Mouse (Mus musculus): Measurements from ENCODE around the gene Tmx2.

Tmx2 gene

DNA sequence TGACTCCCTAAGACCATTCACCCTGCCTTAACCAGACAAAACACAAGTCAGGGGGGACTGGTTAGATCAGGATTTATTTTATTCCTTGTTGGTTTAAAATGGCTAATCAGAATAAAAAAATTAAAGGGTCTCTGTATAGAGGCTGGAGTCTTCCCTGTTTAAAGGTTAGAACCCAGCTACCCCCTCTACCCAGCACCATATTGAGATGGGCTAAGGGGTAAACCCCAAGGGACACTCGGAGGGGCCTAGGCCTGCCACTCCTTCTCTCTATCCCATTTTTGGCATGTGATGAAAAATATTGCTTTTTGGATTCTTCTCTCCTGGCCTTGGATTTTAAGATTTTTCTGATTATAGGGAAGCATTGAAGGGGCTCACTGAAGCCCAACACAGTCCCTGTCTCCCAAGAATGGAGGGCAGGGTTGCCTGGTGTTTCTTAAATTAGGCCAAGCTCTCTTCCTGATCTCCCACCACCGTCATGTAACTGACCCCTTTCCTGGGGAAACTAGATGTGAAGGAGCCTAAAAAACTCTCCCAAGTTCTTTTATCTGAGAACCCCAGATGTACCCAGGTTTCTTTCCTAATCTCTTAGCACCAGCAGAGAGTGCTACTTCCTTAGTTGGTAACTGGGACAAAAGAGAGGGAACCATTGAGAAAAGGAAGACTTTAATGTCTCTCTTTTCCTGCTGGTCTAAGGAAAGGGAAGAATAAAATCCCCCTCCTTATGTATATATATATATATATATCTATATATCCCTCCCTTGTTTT lies 9.3 kb upstream of the Tmx2 start:
- DNase-seq (ENCODE audit: low read depth), result no peak

DNA sequence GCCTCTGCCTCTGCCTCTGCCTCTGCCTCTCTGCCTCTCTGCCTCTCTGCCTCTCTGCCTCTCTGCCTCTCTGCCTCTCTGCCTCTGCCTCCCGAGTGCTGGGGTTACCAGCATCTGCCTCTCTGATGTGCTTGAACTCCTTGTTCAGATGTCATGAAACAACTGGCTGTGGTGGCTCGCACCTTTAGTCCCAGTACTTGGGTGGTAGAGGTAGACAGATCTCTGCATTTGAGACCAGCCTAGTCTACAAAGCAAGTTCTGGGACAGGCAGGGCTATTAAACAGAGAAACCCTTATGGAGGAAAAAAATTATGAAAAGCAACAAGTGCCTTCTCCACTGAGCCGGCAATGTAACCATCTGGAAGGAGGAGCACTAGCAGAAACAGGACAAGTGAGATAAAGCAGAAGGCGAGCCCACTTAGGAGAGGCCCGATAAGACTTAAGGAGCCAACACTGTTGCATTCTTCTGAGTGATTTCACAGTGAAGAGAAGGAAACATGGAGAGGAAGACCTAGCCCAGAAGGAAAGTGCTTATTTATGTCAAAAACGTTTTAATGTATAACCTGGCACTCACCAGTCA lies 3.8 kb upstream of the Tmx2 start:
- DNase-seq (ENCODE audit: low read depth), result no peak

DNA sequence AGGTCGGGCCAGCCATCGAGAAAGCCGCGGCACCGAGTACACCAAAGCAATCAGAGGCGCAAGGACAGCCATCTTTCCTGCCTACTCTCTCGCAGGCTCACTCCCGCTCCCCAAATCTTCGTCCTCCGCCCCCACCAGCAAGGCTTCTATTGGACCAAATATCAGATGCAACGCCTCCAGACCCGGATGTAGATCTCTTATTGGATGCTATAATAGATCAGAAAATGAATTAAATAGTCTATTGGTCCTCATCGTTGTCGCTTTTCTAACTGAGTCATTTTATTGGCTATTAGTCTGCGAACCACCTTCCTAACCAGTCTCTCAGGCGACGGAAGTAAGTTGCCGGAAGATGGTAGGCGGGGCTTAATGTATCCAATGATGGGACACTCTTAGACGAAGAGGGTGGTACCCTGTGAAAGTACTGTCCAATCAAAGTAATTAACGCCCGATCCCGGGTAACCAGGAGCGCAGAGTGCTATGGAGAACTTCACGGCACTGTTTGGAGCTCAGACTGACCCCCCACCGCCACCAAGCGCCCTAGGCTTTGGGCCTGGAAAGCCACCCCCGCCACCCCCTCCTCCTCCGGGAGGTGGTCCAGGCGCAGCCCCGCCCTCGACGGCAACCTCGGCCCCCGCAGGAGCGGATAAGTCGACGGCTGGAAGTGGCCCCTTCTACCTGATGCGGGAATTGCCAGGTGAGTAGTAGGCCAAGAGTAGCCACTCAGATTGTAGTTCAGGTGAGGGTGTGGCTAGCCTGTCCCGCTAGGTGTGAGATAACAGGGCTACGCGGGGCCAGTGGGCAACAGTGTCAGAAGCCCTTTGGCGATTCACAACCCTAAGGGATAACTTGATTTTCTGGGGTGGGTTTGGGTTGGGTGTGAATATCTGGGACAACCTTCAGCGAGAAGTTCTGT lies 716 bp downstream of the Tmx2 start, which contains the start of the genes Gm28635 and Med19:
Gene Gm28635 (minus strand): TSS at position 74 of the 913 bp plus-strand sequence.
Gene Med19 (plus strand): TSS at position 435 of the 913 bp plus-strand sequence.
- DNase-seq (ENCODE audit: low read depth), result peak; percentile 100

DNA sequence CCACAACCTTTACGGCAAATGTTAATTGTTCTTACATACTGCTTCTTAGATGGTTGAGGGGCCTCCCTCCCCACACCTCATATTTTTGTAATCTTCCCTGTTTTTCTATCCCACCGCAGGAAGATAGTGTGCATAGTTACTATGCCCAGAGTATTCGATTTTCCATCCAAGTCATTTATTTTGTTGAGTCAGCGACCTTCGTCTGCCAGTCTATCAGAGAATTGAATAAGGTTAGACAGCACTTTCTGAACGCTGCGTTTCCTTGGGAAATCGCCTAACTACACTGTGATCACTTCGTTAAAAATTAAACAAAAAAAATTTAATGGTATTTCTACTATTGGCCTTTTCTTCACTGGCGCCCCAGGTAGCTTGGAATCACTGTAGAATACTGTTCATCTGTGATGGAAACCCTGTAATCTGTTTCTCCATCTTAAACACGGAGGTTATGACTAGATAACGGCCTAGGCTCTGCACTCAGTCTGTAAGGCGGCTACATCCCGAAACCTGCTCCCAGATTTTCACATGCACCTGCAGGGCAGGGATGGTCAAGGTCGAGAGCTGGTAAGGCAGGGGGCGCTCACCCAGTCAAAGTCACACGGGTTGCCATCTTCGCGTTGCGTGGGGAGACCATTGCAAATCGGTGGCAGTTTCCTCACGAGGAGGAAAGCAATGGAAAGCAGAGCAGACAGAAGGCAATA lies 1.5 kb downstream of the Tmx2 start:
- peak; percentile 49 for DNase-seq (ENCODE audit: low read depth)

DNA sequence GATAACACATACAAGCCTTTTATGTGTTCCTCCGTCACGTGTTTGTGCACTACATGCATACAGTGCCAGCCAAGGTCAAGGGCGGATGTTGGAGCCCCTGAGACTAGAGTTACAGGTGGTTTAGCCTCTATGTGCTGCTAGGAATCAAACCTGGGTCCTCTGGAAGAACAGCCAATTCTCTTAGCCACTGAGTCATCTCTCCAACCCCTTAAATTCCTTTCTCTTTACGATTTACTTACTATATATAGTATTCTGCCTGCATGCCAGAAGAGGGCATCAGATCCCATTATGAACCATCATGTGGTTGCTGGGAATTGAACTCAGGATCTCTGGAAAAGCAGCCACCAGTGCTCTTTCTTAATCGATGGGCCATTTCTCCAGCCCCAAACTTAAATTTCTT lies 7.4 kb downstream of the Tmx2 start:
- DNase-seq (ENCODE audit: low read depth), result peak; percentile 48

DNA sequence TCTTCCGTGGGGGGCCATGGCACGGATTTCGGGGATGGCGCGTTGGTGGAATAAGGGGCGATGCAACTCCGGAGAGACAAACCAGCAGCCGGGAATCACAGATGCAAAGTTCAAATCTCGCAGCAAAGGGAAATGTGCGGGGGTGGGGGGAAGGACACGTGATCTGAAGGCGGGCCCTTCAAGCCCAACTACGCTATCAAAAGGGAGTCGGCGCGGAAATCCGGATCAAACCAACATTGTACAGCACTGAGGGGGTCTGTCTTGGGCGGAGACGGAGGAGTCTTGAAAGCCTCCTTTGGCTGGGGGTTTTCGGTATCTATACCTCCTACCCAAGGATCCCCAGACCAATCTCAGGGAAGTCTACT lies 8.4 kb downstream of the Tmx2 start, which contains the start of gene Selenoh:
Gene Selenoh (minus strand): TSS at position 202 of the 365 bp plus-strand sequence.
- peak; percentile 96 for DNase-seq (ENCODE audit: low read depth)

DNA sequence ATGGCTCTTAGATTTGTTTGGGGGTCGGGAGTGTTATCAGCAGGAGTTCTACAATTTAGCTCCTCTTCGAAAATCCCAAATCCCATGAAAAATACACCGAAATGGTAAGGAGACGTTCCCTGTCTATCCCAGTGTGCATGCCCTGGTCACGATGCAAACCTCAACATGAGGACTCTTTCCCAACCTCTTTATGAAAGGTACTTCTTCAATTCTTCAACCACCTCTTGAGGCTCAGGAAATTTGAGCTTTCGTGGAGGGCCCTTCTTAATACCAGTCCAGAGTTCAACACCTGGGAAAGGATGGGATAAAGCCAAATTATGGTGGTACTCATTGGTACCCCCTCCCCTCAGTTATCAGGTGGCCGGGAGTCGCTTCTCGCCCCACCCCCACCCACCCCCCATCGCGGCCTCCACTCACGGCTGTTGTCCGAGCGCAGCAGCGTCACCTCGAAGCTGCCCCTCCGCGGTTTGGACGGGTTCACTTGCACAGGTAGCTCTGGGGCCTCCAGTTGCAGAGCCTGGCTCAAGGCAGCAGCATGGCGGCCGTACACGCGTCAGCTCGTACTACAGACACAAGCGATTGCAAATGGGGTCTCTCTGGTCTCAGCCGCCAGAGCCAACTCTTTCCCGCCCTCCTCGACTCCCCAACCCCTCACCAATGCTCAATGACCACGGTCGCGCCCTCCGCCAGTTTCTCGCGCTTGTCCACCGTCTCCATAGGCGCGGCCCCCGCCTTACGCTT lies 8.9 kb downstream of the Tmx2 start:
- DNase-seq (ENCODE audit: low read depth), result peak; percentile 62

DNA sequence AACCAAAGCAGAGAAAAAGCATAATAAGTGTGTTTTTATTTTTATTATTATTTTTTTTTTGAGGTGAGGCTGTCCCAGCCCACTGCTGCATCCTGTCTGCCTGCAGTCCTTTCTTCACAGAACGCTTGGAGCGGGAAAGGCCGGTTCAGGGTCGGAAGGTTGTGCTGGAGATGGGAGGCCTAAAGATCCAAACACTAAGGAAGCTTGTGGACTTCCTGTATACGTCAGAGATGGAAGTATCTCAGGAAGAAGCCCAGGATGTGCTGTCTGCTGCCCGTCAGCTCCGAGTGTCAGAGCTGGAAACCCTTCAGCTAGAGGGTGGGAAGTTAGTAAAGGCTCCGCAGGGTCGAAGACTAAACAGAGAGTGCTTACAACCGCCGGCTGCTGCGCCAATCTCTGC lies 12.9 kb downstream of the Tmx2 start:
- no peak for DNase-seq (ENCODE audit: low read depth)

DNA sequence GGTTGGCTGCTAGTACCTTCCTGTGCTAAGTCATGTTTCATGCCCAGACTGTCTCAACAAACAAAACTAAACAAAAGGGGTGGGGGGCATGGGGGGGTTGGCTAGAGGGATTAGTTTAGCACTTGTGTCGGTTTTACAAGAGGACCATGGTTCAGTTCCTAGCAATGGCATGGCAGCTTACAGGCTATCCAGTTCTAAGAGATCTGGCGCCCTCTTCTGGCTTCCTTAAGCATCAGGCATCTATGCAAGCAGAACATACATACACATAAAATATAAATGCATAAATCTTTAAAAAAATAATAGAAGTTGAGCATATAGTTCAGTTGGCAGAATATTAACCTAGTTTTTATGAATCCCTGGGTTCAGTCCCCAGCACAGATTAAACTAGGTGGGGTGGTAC lies 16.1 kb downstream of the Tmx2 start:
- DNase-seq (ENCODE audit: low read depth), result peak; percentile 92

DNA sequence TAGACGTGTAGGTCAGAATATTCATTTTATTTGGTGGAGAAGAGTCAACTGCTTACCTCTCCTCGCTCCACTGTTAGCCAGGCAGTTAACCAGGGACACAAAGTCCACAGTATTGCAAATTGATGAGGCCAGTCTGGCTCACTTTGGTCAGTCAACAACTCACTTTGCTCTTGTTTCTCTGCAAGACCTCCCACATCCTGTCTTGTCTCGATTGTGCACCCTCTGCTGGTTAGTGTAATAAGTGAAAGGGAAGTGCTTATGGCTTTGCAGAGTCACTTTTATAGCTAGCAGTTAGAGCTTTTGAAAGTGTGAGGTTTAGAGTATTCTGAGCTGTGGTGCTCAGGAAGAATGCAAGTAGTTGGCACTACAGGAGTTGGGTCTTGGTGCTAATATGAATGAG lies 18.7 kb downstream of the Tmx2 start:
- DNase-seq (ENCODE audit: low read depth), result peak; percentile 93

DNA sequence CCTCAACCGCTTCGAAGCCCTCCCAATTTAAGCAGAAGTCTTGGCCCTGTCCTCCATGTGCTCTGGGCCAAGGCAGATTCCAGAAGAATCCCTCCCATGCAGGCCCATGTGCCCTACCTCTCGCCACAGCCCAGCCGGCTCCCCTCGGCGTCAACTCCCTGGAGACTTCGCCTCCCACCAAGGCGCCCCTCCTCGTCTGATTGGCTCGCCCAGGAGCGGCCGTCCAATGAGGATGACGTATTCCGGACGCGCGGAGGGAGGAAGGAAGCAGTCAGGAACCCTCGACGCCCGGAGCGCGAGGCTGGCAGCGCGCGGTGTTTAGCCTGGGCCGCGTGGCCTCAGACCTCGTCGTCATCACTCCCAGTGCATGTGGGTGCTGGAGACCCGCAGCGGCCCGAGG lies 20.1 kb downstream of the Tmx2 start, which contains the start of gene Btbd18:
Gene Btbd18 (plus strand): TSS at position 274 of the 400 bp plus-strand sequence.
- no peak for DNase-seq (ENCODE audit: low read depth)

DNA sequence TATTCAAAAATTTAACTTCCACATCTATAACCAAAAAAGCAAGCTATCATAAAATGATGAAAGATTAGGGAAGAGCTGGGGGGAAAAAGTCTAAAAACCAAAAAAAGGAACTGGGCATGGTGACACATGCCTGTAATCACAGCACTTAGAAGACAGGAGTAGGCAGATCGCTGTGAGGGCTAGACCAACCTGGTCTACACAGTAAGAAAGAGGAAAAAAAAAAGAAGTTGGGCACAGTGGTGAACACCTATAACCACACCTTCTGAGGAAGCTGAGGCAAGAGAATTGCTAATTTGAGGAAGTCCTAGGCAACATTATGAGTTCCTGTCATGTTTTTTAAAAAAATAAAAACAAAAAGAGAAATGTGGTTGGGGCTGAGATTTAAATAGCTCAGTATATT lies 23.1 kb downstream of the Tmx2 start:
- DNase-seq (ENCODE audit: low read depth), result peak; percentile 57

DNA sequence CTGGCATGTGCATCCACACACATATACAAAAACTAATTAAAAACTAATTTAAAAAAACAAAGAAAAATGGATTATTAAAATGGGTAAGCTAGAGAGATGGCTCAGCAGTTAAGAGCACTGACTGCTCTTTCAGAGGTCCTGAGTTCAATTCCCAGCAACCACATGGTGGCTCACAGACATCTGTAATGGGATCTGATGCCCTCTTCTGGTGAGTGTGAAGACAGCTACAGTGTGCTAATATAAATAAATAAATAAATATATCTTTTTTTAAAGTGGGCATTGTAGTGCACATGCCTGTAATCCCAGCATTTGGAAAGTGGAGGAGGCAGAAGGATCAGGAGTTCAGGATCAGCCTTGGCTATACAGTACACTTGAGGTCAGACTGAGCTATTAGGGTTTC lies 25.6 kb downstream of the Tmx2 start:
- no peak for DNase-seq (ENCODE audit: low read depth)

DNA sequence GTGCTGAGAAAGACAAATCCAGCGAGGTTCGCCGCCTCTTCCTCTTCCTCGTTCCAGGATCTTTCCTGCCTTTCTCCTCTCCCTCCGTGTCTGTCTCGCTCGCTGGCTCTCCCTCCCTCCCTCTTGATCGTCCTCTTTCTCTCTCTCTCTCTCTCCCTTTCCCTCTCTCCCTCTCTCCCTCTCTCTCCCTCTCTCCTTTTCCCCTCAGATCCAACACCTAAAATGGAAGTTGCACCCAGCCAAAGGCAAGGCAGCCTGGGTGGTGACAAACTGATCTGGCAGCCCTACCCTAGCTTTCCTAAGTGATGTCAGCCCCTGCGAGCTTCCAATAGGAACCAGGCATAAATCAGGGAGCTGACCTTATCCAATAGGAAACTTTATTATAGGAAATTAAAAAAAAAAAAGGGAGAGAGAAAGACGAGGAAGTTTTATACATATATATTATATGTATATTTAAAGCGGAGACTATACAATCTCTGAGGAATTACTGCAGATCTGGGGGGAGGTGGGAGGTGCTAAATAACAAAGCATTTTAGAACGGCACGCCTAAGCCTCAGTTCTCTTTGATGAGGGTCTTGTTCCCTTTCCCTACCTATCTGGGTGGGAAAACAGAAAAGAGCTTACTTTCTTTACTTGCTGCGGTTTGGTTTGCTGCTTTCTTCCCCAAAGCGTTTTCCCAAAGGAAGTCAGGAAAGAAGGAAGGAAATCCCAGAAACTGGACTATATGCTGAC lies 28.3 kb downstream of the Tmx2 start, which contains the start of gene Ctnnd1:
Gene Ctnnd1 (minus strand): TSS at position 302 of the 732 bp plus-strand sequence.
- peak; percentile 94 for DNase-seq (ENCODE audit: low read depth)

DNA sequence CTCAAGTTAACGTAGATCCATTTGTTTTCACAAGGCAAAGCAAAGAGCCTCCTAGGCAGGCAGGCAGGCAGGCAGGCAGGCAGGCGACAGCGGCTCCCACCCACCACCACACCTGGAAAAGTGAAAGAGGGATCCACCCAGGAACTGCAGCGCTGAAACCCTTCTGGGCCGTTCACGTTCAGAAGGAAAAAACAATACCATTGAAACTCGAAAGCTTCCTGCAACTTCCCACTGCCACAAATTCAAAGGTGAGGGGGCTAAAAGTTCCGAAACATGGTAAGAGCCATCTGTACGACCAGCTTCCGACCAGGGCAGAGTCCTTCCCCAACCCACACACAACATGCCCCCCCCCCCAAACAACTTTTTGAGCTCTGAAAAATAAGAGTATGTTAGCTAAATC lies 29.3 kb downstream of the Tmx2 start:
- peak; percentile 42 for DNase-seq (ENCODE audit: low read depth)

DNA sequence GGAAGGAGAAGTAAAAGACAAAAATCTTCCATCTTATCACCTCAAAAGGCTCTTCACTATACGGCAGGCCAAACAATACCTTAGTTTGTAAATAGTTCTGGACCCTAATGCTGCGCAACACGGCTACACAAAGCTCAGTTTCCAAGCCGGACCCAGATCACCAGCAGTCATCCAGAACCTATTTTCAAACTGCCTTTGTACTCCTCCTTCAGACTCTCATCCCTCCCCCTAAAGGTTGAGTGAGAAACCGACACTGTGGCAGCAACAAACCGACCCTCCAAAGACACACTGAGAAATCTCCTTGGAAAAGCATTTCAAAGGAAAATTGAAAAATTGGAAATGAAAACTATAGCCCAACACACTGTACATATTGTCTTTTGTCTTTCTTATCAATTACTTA lies 30.6 kb downstream of the Tmx2 start:
- DNase-seq (ENCODE audit: low read depth), result no peak

DNA sequence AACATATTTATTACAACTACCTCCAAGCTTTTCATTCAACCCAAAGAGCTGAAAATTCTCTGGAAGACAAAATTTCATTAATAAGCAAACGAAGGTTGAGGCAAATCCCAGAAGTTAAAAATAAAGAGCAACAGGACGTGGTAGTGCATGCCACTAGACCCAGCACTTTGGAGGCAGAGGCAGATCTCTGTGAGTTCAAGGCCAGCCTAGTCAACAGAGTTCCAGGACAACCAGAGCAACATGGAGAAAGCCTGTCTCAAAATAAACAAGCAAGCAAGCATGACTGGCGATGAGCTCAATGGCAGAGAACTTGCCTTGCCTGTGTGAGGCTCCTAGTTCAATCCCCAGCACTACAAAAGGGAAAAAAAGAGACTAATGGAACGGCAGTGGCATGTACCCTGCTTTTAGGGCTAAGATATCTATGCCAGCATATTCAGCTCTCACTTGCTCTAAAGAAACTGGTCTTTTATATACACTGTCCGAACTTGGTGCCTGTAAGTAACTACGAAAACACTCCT lies 31.8 kb downstream of the Tmx2 start:
- DNase-seq (ENCODE audit: low read depth), result no peak

DNA sequence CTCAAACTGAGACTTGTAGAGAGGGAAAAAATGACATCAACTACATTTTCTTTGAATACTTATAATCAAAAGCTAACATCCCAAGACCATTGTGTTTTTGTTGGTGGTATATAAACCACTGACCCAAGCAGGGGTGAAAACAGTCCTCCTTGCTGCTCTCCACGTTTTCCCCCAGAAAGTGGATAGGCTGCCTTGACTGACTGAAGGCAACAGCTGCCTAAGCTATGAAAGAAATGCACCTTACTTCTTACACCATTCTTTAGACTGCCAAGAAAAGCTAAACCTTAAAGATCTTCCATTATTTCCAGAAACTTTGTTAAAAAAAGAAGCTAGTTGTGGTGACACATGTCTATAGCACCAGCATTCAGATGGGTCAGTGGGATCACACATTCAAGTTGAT lies 32.8 kb downstream of the Tmx2 start:
- no peak for DNase-seq (ENCODE audit: low read depth)

DNA sequence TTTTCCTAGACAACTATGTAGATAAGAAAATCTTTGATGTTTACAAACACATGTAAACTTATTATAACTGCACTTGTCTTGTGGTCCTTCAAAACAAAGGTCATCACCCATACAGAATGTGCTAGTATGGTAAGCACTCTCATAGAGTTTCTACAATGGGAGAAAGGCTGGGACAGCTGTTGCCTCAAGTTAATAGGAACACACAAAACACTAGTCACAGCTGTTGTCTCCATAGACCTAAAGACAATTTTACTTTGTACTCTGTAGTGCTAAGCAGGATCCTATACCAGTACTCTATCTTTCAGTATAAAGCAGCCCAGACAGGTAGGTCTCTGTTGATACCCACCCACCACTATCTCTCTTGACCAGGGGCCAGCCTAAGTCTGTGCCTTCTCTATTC lies 38.1 kb downstream of the Tmx2 start:
- DNase-seq (ENCODE audit: low read depth), result no peak
